Mouse (Mus musculus): ENCODE results near the gene Gm10801.
"Not testable (repeated sequence)": the region's sequence is repeated elsewhere in the genome, so short reads cannot be mapped to it uniquely, and the experiment has no call there.

DNA sequence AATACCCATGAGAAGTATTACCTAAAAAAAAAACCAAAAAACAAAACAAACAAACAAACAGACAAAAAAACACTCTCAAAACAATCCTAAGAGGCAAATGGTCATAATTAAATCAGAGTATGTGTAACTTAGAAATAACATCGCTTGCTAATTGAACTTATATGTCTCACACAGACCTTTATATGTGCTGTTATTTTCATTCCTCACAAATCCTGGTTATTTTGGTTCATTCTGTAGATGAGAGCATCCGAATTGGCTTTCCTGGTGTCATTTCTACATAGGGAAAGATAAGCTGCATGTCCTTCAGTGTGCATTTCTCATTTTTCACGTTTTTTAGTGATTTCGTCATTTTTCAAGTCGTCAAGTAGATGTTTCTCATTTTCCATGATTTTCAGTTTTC is at the start of gene Gm10801:
- not testable (repeated sequence) for TF ChIP-seq CTCF (IDR thresholded peaks at IDR 0.05; ENCODE audit: borderline replicate concordance, control insufficient read depth, extremely low read depth, insufficient read depth, low read length, poor library complexity); POLR2A (IDR thresholded peaks at IDR 0.05; ENCODE audit: control insufficient read depth, extremely low read depth, insufficient read depth, low read length, poor library complexity)

Measured in thymus, adult 2 months (tissue).